Mouse (Mus musculus): ENCODE measurements around the gene Txndc16.

- TF ChIP-seq POLR2A (IDR thresholded peaks at IDR 0.05; ENCODE audit: extremely low read depth, insufficient read depth, low read length) (no peak), CTCF (IDR thresholded peaks at IDR 0.05; ENCODE audit: extremely low read depth, insufficient read depth, low read length) (no peak)
Measured at GRCm38 (mm10) chr14:45172260-45172659, 47.9 kb downstream of the Txndc16 start.
